Mouse (Mus musculus): ENCODE results near the gene Rpl9-ps6. TPM values are rescaled to one million over a fixed set of nuclear protein-coding genes. Genes with fewer than 3 reads are reported as not detected.

The Rpl9-ps6 gene
- total RNA-seq (2021) = 10 to 100 TPM; 33.7 to 39.3 TPM

DNA sequence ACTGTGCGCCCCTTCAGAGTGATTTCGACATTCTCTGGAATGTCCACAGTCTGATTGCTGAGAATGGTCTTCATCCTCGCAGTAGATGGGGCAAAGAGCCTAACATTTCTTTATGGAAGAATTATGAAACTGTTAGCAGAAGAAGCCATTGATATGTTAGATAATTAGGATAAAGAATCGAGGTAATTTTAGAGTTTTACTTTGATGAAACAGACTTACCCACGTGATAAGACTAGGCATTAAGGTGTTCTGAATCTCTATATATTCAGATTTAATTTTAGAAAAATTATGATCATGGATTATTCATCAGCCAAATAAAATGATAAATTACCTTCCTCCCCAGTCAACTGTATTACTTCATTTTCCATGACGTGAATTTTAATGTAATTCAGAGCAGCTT lies at the start of gene Rpl9-ps6:
TSS of gene Rpl9-ps6 (minus strand) at position 101 of the 400 bp plus-strand sequence.
- DNase-seq = no peak
- intact Hi-C loops (cut with DNase I) = no loop called here

- intact Hi-C loops (cut with DNase I) = no loop called here
- DNase-seq = no peak
These were observed 46.1 kb upstream of the Rpl9-ps6 start for GRCm38 (mm10) chr19:32512518-32512917.

DNA sequence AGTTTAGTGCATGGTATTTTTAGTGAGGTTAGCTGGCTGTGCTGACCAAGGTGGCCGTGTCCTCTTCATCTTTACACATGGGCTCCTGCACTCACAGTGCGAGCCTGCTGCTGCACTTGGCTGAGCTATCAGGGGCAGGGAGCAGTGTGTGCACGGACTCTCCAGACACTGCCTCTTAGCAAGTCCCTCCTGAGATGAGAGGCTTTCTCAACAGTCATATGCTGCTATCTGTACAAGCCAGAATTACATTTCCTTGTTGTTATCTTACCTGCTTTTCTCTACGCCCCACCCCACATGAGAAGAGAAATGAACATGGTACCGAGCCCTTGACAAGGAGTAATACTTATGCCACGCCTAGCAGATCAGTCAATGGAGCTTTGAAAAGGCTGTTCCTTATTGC lies 44.6 kb upstream of the Rpl9-ps6 start:
- DNase-seq = no peak
- intact Hi-C loops (cut with DNase I) = no loop called here

DNA sequence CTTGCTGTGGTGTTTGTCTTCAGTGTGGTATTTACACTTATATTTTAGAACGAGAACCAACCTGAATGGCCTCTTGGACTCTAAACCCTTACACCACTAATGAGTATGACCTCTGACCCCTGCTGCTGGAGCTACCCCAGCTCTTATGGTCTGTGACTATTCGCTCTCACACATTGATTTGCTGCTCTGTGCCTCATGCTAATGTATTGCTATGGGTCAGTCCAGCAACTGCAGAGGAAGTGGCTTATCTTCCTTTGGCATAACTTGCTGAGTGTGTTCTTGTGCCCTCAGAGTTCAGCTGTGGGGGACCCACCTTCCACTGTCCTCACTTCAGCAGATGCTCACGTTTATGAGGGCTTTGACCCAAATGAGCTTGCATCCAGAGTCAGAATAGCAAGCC lies 43.9 kb upstream of the Rpl9-ps6 start:
- intact Hi-C loops (cut with DNase I) = no loop called here
- no peak for DNase-seq

- intact Hi-C loops (cut with DNase I) = no loop called here
- DNase-seq = no peak
These were observed 41.1 kb upstream of the Rpl9-ps6 start for GRCm38 (mm10) chr19:32507526-32507925.

GRCm38 (mm10) chr19:32507100-32507499 lies 40.7 kb upstream of the Rpl9-ps6 start:
- no peak for DNase-seq
- intact Hi-C loops (cut with DNase I) = no loop called here

DNA sequence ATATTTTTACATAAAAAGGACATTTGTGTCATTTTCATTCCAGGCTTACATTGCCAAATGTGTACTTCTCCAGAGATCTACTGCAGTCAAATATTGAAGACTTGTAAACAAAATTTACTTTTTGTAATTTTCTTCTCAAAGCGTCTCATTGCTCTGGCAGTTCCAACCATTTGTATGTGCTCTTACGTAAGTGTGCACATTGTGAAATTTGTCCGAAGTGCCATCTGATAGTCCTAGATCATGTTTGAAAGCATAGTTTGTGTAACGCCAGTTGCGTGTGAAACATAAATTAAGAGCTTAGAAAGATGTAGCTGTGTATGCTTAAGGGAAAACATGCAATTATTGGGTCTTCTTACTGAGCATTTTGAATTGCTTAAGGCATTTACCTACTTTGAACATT lies 40.1 kb upstream of the Rpl9-ps6 start:
- intact Hi-C loops (cut with DNase I) = no loop called here
- no peak for DNase-seq

GRCm38 (mm10) chr19:32506081-32506480 lies 39.7 kb upstream of the Rpl9-ps6 start:
- intact Hi-C loops (cut with DNase I) = no loop called here
- DNase-seq = no peak

- intact Hi-C loops (cut with DNase I) = no loop called here
- no peak for DNase-seq
These were observed 35.0 kb upstream of the Rpl9-ps6 start for GRCm38 (mm10) chr19:32501414-32501813.

DNA sequence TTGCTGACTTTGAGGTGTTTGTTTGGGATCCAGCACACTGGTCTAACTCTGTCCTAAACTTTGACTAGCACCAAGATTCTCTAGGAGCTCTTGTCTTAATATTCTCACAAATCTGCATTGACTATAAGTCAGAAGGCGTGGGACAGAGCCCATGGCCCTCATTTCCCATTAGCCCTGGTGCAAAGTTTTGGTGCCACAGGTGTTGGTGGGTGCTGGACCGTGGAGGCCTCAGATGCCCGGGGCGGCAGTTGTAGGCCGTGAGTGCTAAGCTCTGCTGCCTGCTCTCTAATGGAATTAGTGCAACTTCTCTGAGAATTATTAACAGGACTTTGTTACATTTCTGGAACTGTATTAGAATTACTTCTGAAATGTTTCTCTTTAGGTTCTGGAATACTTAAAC lies 31.6 kb upstream of the Rpl9-ps6 start:
- intact Hi-C loops (cut with DNase I) = loop anchor here (5.0 kb wide), 1 partner anchor 194 kb away; no protein-coding TSS in a partner anchor
- no peak for DNase-seq

DNA sequence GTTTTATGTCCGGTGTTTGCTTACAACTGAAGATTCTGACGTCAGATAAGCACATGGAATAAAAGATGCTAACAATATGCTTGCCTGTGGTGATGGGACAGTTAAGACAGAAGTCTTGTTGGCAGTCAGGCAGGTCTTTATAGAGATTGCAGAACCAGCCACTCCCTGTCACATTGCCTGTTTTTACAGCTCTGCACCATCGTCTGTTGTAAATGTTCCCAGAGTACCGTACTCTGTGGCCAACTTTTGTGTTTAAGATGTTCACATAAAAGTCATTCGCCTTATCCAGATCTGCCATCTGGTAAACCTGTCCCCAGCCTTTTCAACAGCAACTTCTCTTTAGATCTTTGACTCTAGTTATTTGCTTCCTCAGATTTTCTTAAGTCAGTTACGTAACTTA lies 31.0 kb upstream of the Rpl9-ps6 start:
- no peak for DNase-seq
- intact Hi-C loops (cut with DNase I) = loop anchor here (5.0 kb wide), 1 partner anchor 195 kb away; no protein-coding TSS in a partner anchor

- intact Hi-C loops (cut with DNase I) = loop anchor here (5.0 kb wide), 1 partner anchor 197 kb away; no protein-coding TSS in a partner anchor
- no peak for DNase-seq
These were observed 28.7 kb upstream of the Rpl9-ps6 start for GRCm38 (mm10) chr19:32495034-32495433.

DNA sequence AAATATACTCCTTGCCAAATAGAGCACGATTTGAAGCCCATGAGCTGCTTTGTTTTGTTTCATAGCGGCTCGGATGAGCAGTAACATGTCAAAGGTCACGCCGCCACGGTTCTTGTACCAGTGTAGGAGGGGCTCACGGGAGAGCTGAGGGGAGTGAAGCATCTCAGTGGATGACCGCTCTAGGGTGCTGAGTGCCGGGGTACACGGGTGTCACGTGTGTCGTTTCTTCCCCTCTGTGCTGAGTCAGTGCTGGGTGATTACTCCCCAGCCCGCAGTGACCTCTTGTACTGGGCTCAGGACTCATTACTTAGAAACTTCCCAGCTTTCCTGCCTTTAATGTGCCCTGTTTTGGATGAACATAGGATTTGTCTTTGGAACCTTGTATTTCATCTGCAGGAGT lies 28.2 kb upstream of the Rpl9-ps6 start:
- no peak for DNase-seq
- intact Hi-C loops (cut with DNase I) = loop anchor here (5.0 kb wide), 1 partner anchor 198 kb away; no protein-coding TSS in a partner anchor

DNA sequence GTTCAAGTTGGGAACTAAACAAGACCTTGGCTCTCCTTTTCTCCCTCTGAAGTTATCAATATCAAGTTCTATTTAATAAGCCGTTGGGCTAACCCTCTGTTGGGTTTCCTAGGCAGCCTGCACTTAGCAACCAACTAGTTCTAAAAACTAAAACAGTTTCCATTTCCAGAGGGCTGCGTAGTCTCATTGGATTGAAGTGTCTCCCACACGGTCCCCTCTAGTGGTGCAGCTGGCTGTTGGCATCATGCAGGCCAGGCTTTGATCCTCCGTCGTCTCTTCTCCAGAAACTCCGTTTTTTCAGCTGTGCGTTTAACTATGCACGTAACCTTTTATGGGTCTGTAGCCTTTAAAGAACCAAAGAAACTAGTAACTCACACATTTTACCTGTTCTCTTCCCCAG lies 27.1 kb upstream of the Rpl9-ps6 start:
- intact Hi-C loops (cut with DNase I) = no loop called here

DNA sequence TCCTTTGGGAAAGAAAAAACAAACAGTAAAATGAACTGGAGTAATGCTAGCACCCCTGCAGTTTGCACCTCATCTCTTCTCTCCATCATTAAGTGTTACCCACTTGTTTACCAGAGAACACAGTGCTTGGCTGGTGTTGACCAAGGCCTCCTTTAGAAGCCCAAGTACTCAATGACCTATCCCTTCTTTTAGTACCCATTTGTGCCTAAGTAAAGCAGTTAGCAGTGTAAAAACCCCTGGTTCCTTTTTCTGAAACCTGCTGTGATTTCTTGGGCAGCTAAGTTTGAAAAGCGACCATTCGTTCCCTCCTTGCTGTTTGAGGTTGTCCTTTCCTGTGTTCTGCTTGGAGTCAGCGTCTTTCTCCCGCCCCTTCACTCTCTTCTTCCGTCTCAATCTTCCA lies 26.6 kb upstream of the Rpl9-ps6 start:
- DNase-seq = no peak
- intact Hi-C loops (cut with DNase I) = no loop called here

More for the DNA sequence above, 27.1 kb upstream of the Rpl9-ps6 start:
- no peak for DNase-seq

- DNase-seq = no peak
- intact Hi-C loops (cut with DNase I) = no loop called here
These were observed 26.0 kb upstream of the Rpl9-ps6 start for GRCm38 (mm10) chr19:32492339-32492738.

DNA sequence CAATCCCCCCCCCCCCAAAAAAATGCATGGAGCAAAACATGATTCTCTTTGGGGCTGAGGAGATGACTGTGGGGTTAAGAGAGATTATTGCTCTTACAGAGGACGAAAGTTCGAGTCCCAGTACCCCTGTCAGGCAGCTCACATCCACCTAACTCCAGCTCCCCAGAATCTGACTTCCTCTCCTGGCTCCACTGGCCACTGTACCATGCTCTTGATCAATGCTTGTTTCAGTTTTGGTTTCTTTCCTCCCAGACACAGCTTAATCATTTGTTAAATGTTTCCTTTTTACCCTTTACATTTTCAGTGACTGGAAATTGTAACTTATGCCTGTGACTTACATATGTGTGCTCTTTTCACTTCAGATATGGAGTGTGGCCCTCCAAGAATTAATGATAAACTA lies 24.6 kb upstream of the Rpl9-ps6 start:
- intact Hi-C loops (cut with DNase I) = no loop called here
- no peak for DNase-seq

GRCm38 (mm10) chr19:32489166-32489895 lies 23.0 kb upstream of the Rpl9-ps6 start:
- DNase-seq = no peak
- intact Hi-C loops (cut with DNase I) = loop anchor here (5.0 to 10.0 kb wide), 2 partner anchors 385 to 517 kb away; partner anchors contain the start of gene Asah2

DNA sequence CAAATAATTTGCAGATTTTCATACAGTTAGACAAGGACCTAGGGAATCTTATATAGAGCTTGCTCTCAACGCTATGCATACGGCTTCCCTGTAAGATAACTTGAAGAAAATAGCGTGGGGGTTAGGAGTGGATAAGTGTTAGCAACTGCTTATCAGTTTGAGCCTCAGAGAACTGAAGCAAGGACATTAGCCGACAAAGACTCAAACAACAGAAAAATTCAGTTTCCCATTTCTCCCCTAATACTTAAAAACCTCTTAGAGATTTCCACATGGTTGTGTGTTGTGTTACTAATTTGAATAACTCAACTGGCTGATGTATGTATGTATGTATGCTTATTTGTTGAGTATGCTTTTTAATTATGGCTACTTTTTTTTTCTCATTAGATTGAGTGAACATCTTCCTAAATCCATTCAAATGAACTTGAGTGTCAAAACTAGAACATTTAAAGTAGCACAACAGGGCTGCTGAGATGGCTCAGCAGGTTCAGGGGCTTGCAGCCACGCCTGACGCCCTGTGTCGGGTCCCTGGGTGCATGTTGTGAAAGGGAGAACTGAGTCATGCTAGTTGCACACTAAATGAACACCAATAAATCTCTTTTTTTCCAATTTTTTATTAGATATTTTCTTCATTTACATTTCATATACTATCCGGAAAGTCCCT lies 21.3 kb upstream of the Rpl9-ps6 start:
- intact Hi-C loops (cut with DNase I) = loop anchor here (5.0 to 10.0 kb wide), 2 partner anchors 383 to 515 kb away; partner anchors contain the start of gene Asah2
- DNase-seq = no peak

DNA sequence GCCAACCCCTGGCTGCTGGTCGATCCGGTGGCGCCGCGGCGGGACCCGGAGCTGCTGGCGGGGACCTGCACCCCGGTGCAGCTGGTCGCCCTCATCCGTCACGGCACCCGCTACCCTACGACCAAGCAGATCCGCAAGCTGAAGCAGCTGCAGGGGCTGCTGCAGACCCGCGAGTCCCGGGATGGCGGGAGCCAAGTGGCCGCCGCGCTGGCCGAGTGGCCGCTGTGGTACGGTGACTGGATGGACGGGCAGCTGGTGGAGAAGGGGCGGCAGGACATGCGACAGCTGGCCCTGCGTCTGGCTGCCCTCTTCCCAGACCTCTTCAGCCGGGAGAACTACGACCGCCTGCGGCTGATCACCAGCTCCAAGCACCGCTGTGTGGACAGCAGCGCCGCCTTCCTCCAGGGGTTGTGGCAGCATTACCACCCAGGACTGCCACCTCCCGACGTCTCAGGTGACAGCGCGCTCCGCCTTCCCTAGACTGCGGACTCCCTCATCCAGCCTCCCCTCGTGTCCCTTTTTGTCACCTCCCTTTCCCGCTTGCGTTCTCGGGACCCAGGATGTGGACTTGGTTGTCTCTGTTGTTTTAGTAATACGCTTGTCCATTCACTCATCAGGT lies 19.8 kb upstream of the Rpl9-ps6 start:
- DNase-seq = peak; percentile 55
- intact Hi-C loops (cut with DNase I) = loop anchor here (5.0 to 10.0 kb wide), 2 partner anchors 381 to 514 kb away; partner anchors contain the start of gene Asah2

- DNase-seq = peak; percentile 89
- intact Hi-C loops (cut with DNase I) = loop anchor here (5.0 to 10.0 kb wide), 2 partner anchors 381 to 513 kb away; partner anchors contain the start of gene Asah2
These were observed 19.3 kb upstream of the Rpl9-ps6 start, which contains the start of gene Minpp1 for GRCm38 (mm10) chr19:32485681-32486105. TSS of gene Minpp1 (plus strand) at chr19:32485769.

Measured in left cerebral cortex, postnatal 4 days (tissue).